Mouse (Mus musculus) testis, adult 2 months (tissue): ENCODE measurements at regions not wholly inside any gene's neighbourhood (a gene's known extent, or its start where the extent isn't known, plus 50 kb on each side); places are given as distances from the start of the nearest gene placed in this dataset.
"Not testable (repeated sequence)": the region's sequence is repeated elsewhere in the genome, so short reads cannot be mapped to it uniquely, and the experiment has no call there.

Source experiments
- H3K27ac ChIP-seq: fragments of 200-500 bp; 2 replicates; pipeline ENCODE4 v1.5.1; 2012; ENCODE audit warnings: low read depth, low read length; ENCODE audit not compliant: control insufficient read depth, insufficient read depth
- H3K27me3 ChIP-seq: fragments of 200-500 bp; 2 replicates; pipeline ENCODE4 v1.6.1; 2012; ENCODE audit warnings: mild to moderate bottlenecking, low read length, moderate library complexity; ENCODE audit not compliant: control insufficient read depth, insufficient read depth
- H3K36me3 ChIP-seq: fragments of 200-500 bp; 2 replicates; pipeline ENCODE4 v1.6.1; 2012; ENCODE audit warnings: mild to moderate bottlenecking, low read length; ENCODE audit not compliant: control insufficient read depth, insufficient read depth
- H3K4me1 ChIP-seq: fragments of 200-500 bp; 2 replicates; pipeline ENCODE4 v1.6.1; 2012; ENCODE audit warnings: low read length; ENCODE audit not compliant: control insufficient read depth, insufficient read depth
- H3K4me3 ChIP-seq: fragments of 200-500 bp; 2 replicates; pipeline ENCODE4 v1.5.1; 2012; ENCODE audit warnings: low read depth, mild to moderate bottlenecking, low read length, moderate library complexity, mixed read lengths; ENCODE audit not compliant: control insufficient read depth
- CTCF ChIP-seq: fragments of 200-500 bp; IDR thresholded peaks from 2 replicates; pipeline ENCODE4 v1.5.1; 2012; ENCODE audit warnings: low read depth, mild to moderate bottlenecking, inconsistent platforms, low read length, moderate library complexity; ENCODE audit not compliant: control insufficient read depth, insufficient read depth, insufficient replicate concordance
- POLR2A ChIP-seq: fragments of 200-500 bp; IDR thresholded peaks from 2 replicates; pipeline ENCODE4 v1.6.1; 2012; ENCODE audit warnings: low read depth, mild to moderate bottlenecking, inconsistent platforms, low read length, moderate library complexity; ENCODE audit not compliant: control insufficient read depth

DNA sequence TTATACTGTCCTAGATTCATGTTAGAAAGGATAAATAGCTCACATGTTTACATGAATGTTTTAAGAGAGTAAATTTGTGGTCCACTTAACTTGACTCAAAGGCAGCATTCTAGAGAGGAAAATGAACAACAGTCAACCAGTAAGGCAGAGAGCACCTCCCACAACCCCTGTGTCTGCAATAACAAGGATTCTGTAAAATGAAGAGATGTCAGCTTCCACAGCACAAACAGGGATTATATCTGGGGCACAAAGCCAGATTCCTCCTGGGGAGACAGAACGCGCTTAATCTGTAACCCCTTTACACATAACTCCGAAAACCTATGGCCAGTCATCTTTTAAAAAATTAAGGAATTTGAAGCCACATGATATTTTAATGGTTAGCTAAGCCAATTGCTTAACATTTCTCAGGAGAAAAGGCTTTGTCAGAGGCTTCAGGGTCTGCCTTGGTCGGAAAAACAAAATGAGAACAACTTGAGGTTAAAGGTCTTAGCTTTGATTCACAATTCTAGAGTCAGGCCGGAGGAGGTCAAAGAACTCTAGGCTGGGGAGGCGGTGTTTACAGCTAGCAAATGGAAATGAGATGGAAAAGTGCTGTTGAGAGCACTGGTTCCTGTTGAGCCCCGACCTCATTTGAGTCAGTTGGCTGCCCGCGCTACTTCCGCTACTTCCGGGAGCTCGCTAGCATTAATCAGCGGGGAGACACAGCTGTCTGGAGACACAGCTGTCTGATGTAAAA, 167.0 kb downstream of the Iqub start:
- Histone ChIP-seq H3K36me3 (no peaks in the 10 kb centered on the region), H3K27ac (no peak overlapping the region), H3K4me1 (no peaks in the 10 kb centered on the region), H3K4me3 (peak overlapping the region; percentile 11; the same call in 1 of the 2 replicates), H3K27me3 (no peaks in the 10 kb centered on the region)
- TF ChIP-seq POLR2A: no peak
- TF ChIP-seq CTCF: no peak

DNA sequence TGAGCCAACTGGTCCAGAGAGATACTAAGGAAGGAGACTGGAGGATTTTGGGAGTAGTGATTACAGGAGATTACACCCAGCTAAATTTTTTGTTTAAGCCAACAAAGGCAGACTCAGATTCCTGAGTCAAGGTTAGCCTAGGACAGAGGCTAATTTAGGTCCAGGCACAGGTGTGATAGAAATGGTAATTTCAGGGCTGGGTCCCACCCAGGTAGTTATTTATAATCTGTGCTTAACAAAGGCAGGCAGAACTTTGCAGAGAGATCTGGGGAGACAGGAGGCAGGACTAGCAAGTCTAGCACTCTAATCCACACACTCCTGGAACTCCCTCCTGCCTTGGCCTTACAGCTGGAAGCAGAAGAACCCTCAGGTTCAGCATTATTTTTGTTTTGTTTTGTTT, 172.4 kb downstream of the Iqub start:
- Histone ChIP-seq H3K36me3 (no peaks in the 10 kb centered on the region), H3K4me1 (no peaks in the 10 kb centered on the region), H3K27me3 (no peaks in the 10 kb centered on the region), H3K27ac (no peak overlapping the region), H3K4me3 (no peak overlapping the region)
- no peak for TF ChIP-seq POLR2A
- TF ChIP-seq CTCF: no peak

- Histone ChIP-seq H3K27me3 (no peaks in the 10 kb centered on the region), H3K36me3 (no peaks in the 10 kb centered on the region), H3K4me1 (no peaks in the 10 kb centered on the region), H3K4me3 (no peak overlapping the region), H3K27ac (no peak overlapping the region)
- no peak for TF ChIP-seq CTCF
- TF ChIP-seq POLR2A: no peak
Observed at GRCm38 (mm10) chr6:24342056-24342455, 172.8 kb downstream of the Iqub start.

DNA sequence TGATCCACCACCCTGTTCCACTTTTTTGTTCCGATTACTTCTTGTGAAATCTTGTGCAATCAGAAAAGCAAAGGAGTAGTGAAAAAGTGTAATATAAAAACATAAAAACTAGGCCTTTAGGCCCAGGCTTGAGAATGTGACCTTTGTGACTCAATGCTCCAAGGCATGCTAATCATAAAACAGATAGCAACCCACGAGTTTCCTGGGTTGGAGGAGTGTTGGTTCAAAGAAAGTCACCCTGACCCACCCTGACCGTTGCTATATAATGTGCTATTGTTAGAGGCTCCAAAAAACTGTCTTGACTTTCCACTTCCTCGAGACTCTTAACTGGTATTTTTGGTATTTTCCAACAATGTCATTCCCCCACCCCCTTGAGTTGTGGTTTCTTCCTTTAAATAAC, 172.2 kb upstream of the Slc13a1 start:
- H3K27me3 ChIP-seq, H3K27ac ChIP-seq, H3K4me1 ChIP-seq, H3K36me3 ChIP-seq, H3K4me3 ChIP-seq: not testable (repeated sequence)

GRCm38 (mm10) chr6:24325215-24325614, 157.3 kb upstream of the Slc13a1 start:
- no peaks in the 10 kb centered on the region for H3K4me1 ChIP-seq
- H3K4me3 ChIP-seq: no peak overlapping the region
- H3K36me3 ChIP-seq: no peaks in the 10 kb centered on the region
- H3K27me3 ChIP-seq: no peaks in the 10 kb centered on the region
- TF ChIP-seq POLR2A (no peak), CTCF (no peak)
- no peak overlapping the region for H3K27ac ChIP-seq

- no peaks in the 10 kb centered on the region for H3K36me3 ChIP-seq
- TF ChIP-seq CTCF: no peak
- H3K27ac ChIP-seq: no peak overlapping the region
- no peaks in the 10 kb centered on the region for H3K27me3 ChIP-seq
- no peak overlapping the region for H3K4me3 ChIP-seq
- H3K4me1 ChIP-seq: no peaks in the 10 kb centered on the region
Observed at GRCm38 (mm10) chr6:24324718-24325117, 156.8 kb upstream of the Slc13a1 start.

DNA sequence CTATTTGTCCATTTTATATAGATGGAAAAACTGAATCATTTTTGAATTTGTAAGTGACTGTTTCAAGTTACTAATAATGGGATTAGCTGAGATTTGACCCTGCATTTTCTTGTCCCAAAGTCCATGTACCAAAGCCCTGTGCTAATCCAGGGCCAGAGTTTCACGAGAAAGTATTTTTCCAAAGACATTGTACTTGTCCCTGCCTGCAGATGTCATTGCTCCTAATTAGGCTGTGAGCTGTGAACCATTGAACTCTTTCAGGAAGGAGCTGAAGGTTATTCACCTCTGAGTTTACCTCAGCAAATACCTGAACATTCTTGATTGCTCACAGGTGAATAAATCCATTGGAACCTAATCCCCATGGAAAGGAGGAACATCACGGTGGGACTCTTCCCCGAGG, 154.5 kb upstream of the Slc13a1 start:
- TF ChIP-seq CTCF: no peak
- no peak for TF ChIP-seq POLR2A
- H3K4me3 ChIP-seq: no peak overlapping the region
- no peaks in the 10 kb centered on the region for H3K4me1 ChIP-seq
- H3K27ac ChIP-seq: no peak overlapping the region
- H3K27me3 ChIP-seq: no peaks in the 10 kb centered on the region
- no peaks in the 10 kb centered on the region for H3K36me3 ChIP-seq

GRCm38 (mm10) chr6:24318862-24319261, 151.0 kb upstream of the Slc13a1 start:
- no peaks in the 10 kb centered on the region for H3K27me3 ChIP-seq
- no peak overlapping the region for H3K27ac ChIP-seq
- no peaks in the 10 kb centered on the region for H3K4me1 ChIP-seq
- no peaks in the 10 kb centered on the region for H3K36me3 ChIP-seq
- TF ChIP-seq CTCF: no peak
- TF ChIP-seq POLR2A: no peak
- no peak overlapping the region for H3K4me3 ChIP-seq
